Mouse (Mus musculus) hindbrain, postnatal 0 days (tissue): ENCODE measurements around the gene Erc2. TPM values are rescaled to one million over a fixed set of nuclear protein-coding genes. Genes with fewer than 3 reads are reported as not detected.

Experiments used
- ATAC-seq: fragments of 200-750 bp; cut with Nextera tagmentation; 2 replicates; pipeline ENCODE4 v1.8.0; 2017; ENCODE audit warnings: mild to moderate bottlenecking, moderate TSS enrichment, moderate library complexity
- DNase-seq: peaks from one replicate; pipeline ENCODE4 v3.0.0-alpha.2; 2015; ENCODE audit warnings: low spot score
- H3K27ac ChIP-seq: fragments of 300-500 bp; sonication (generic); 2 replicates; pipeline ENCODE4 v1.5.1; 2014; ENCODE audit warnings: mild to moderate bottlenecking
- H3K27me3 ChIP-seq: fragments of 300-500 bp; sonication (generic); 2 replicates; pipeline ENCODE4 v1.6.1; 2014; ENCODE audit warnings: low read length, mixed read lengths; ENCODE audit not compliant: insufficient read depth
- H3K36me3 ChIP-seq: fragments of 300-500 bp; sonication (generic); 2 replicates; pipeline ENCODE4 v1.6.1; 2014; ENCODE audit warnings: low read length, mixed read lengths; ENCODE audit not compliant: insufficient read depth
- H3K4me1 ChIP-seq: fragments of 300-500 bp; sonication (generic); 2 replicates; pipeline ENCODE4 v1.6.1; 2014; ENCODE audit warnings: antibody characterized with exemption, low read length, mixed read lengths; ENCODE audit not compliant: insufficient read depth
- H3K4me2 ChIP-seq: fragments of 300-500 bp; sonication (generic); 2 replicates; pipeline ENCODE4 v1.6.1; 2014; ENCODE audit warnings: low read depth, mild to moderate bottlenecking, low read length, moderate library complexity, mixed read lengths
- H3K4me3 ChIP-seq: fragments of 300-500 bp; sonication (generic); 2 replicates; pipeline ENCODE4 v1.5.1; 2014; ENCODE audit warnings: low read length
- H3K9ac ChIP-seq: fragments of 300-500 bp; sonication (generic); replicated peaks from 2 replicates; pipeline ENCODE4 v1.6.1; 2014; ENCODE audit warnings: mild to moderate bottlenecking, low read length, moderate library complexity, mixed read lengths
- H3K9me3 ChIP-seq: fragments of 300-500 bp; sonication (generic); 2 replicates; pipeline ENCODE4 v1.6.1; 2016; ENCODE audit warnings: low read length, mixed read lengths
- CTCF ChIP-seq: IDR thresholded peaks from 2 replicates; pipeline ENCODE4 v1.5.1; 2016; ENCODE audit warnings: antibody characterized with exemption, control low read depth, low read depth
- WGBS: fragments of 180-500 bp; shearing (Covaris S2); extraction: QIAGEN DNeasy Blood & Tissue Kit; methylation state at CpG from one replicate; pipeline ENCODE4 v1.1.7; 2014; 5-methylcytosine and 5-hydroxymethylcytosine counted together
- polyA plus RNA-seq: library from polyadenylated mRNA; unstranded; fragments of >200 nt; fragmentation: Nextera tagmentation; extraction: Ambion mirVana; gene quantifications from 2 replicates; pipeline ENCODE4 v1.2.1, GENCODE M21; 2015
- total RNA-seq: library from RNA; depleted of rRNA; stranded (reverse); fragments of >200 nt; gene quantifications from 2 replicates; pipeline ENCODE4 v1.2.3, GENCODE M21; 2014

Gene Erc2
- total and polyA plus RNA-seq, 2 experiments from 2014 or later, result 71.0 to 104 TPM

DNA sequence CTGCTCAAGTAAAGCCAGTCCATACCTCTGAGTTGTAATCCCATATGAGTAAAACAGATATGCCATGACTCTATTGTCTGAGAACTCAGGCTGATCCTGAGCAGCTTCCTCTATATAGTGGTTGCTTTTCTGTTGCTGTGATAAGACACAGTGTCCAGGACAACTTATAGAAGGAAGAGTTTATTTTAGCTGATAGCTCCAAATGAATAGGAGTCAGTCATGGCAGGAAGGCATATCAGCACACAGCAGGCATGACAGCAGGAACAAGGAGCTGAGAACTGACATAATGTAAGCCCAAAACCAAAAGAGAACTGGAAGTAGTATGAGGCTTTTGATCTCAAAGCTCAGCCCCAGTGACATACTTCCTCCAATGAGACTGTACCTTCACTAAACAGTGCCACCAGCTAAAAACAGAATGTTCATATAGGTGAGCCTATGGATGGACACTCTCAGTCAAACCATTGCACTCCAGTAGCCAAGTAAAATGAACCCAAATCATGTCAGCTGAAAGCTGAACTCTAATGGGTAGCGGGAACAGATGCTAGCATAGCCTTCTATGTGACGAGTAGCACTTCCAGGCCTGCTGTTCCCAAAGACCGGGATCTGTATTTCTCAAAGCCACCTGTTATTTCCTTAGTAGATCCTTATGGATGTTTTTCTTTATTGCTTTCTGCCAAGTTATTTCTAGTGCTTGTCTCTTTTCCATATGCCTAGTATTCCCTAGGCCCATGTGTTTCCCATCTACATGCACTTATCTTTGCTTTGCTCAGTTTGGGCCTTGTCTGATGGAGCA is 764.8 kb downstream of the Erc2 start:
- H3K27me3 ChIP-seq, result no peaks in the 10 kb centered on the region; the same call in 1 of the 2 replicates
- no peak overlapping the region for H3K27ac ChIP-seq
- H3K9me3 ChIP-seq, result no peaks in the 10 kb centered on the region
- H3K4me3 ChIP-seq, result no peak overlapping the region
- H3K4me1 ChIP-seq, result no peaks in the 10 kb centered on the region
- 87% methylated on average over 3 of the region's 3 CpGs for WGBS
- DNase-seq (no peak), ATAC-seq (no peak)
- no peak overlapping the region for H3K4me2 ChIP-seq
- no peak overlapping the region for H3K9ac ChIP-seq
- TF ChIP-seq CTCF, result no peak
- H3K36me3 ChIP-seq, result no peaks in the 10 kb centered on the region

DNA sequence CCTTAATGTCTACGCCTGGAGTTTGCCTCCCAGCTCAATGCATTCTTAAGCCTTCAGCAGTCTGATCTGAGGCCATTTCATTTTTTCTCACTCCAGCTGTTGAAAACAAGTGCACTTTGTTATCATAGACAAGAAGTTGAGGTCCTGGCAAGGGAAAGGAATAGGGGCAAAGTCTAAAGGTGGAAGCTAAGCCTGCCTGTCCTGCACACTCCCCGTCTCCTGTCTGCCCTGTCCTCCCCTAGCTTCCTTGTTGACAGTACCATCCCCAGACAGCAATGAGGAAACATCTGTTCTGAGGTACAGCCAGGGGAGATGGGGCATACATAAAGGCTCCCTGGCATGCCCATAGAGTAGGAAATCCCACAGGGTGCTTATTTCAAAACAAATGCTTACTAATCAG is 776.7 kb downstream of the Erc2 start:
- 71% methylated on average over 2 of the region's 2 CpGs for WGBS
- DNase-seq (no peak), ATAC-seq (no peak)
- Histone ChIP-seq H3K27ac (no peak overlapping the region), H3K9ac (no peak overlapping the region), H3K9me3 (no peaks in the 10 kb centered on the region), H3K4me2 (no peak overlapping the region), H3K4me1 (no peaks in the 10 kb centered on the region), H3K27me3 (no peaks in the 10 kb centered on the region), H3K36me3 (no peaks in the 10 kb centered on the region), H3K4me3 (no peak overlapping the region)
- TF ChIP-seq CTCF, result no peak

DNA sequence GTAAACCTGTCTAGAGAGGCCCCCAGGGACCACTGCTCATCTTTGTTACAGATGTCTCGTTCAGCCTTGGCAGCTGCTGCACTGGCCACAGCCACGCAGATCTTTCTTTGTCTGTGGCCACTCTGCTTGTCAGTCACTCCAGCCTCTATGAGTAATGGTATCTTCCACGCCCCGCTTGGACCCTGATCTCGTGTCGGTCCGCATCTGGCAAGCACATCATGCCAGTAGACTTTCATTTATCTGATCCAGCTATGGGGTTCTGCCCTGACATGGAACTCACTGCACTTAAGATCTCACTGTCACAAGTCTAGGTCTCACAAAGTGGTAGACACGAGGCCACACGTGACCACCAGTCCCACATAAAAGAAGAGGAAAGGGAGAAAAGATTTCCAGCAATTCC is 777.7 kb downstream of the Erc2 start:
- 73% methylated on average over 9 of the region's 9 CpGs for WGBS
- H3K4me1 ChIP-seq, result no peaks in the 10 kb centered on the region
- DNase-seq (no peak), ATAC-seq (no peak)
- no peak overlapping the region for H3K4me3 ChIP-seq
- H3K9me3 ChIP-seq, result no peaks in the 10 kb centered on the region
- H3K27me3 ChIP-seq, result no peaks in the 10 kb centered on the region
- TF ChIP-seq CTCF, result no peak
- H3K4me2 ChIP-seq, result no peak overlapping the region
- H3K9ac ChIP-seq, result no peak overlapping the region
- H3K27ac ChIP-seq, result no peak overlapping the region
- no peaks in the 10 kb centered on the region for H3K36me3 ChIP-seq

- DNase-seq (no peak), ATAC-seq (no peak)
- H3K4me2 ChIP-seq, result no peak overlapping the region
- no peaks in the 10 kb centered on the region for H3K27me3 ChIP-seq
- H3K4me3 ChIP-seq, result no peak overlapping the region
- no peaks in the 10 kb centered on the region for H3K9me3 ChIP-seq
- 77% methylated on average over 5 of the region's 5 CpGs for WGBS
- TF ChIP-seq CTCF, result no peak
- no peaks in the 10 kb centered on the region for H3K36me3 ChIP-seq
- no peaks in the 10 kb centered on the region for H3K4me1 ChIP-seq
- no peak overlapping the region for H3K9ac ChIP-seq
- no peak overlapping the region for H3K27ac ChIP-seq
These were observed 783.1 kb downstream of the Erc2 start for GRCm38 (mm10) chr14:28405277-28405840.

DNA sequence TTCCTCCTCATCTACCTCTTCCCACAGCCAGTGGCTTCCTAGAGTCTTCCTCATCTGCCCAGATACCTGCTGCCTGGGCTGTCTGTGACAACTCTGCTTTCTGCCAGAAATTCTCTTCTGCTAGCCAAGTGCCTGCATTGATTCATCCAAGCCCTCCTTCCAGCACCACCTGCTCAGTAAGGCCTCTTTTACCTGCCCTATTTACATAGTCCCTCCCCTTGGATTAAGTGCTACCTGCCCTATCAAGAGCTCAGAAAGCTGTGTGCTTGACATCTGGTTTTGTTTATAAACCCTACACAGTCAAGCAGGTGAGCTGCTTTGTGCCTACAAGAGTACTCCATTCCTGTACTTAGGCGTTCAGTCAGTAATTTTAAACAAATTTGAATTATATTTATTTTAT is 787.2 kb downstream of the Erc2 start:
- no peak overlapping the region for H3K9ac ChIP-seq

GRCm38 (mm10) chr14:28409796-28410347 is 787.6 kb downstream of the Erc2 start:
- TF ChIP-seq CTCF, result no peak
- no peak for DNase-seq
- Histone ChIP-seq H3K27me3 (no peaks in the 10 kb centered on the region), H3K4me2 (no peak overlapping the region), H3K4me3 (no peak overlapping the region), H3K27ac (peak overlapping the region; percentile 36; the same call in 1 of the 2 replicates), H3K36me3 (no peaks in the 10 kb centered on the region), H3K9me3 (no peaks in the 10 kb centered on the region), H3K9ac (no peak overlapping the region), H3K4me1 (no peaks in the 10 kb centered on the region)
- ATAC-seq, result no peak
- 68% methylated on average over 4 of the region's 4 CpGs for WGBS

More for the DNA sequence above, 787.2 kb downstream of the Erc2 start:
- Histone ChIP-seq H3K4me2 (no peak overlapping the region), H3K36me3 (no peaks in the 10 kb centered on the region), H3K9me3 (no peaks in the 10 kb centered on the region), H3K27ac (no peak overlapping the region), H3K4me3 (no peak overlapping the region), H3K27me3 (no peaks in the 10 kb centered on the region), H3K4me1 (no peaks in the 10 kb centered on the region)
- ATAC-seq (no peak), DNase-seq (no peak)
- WGBS, result 86% methylated on average over 1 of the region's 1 CpGs
- TF ChIP-seq CTCF, result no peak

DNA sequence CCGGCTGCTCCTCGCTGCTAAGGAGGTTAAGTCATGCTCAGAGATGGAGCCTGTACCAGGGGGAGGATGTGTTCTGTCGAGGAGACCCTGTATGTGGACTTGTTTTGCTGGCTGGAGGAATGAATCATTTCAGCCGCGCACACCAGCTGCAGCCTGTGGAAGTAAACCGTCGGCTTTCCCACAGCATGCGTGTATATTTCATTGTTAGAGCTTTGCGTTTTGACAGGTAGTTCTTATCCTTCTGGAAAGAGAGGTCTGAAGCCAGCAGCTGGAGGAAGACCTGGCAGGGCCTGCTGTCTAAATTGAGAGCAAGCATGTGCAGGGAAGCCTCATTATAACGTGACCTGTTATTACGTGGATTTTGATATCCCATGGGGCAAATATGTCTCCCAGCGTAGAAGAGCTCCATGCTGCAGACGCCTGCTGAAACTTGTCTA is 788.6 kb downstream of the Erc2 start:
- Histone ChIP-seq H3K9me3 (no peaks in the 10 kb centered on the region), H3K27ac (peak overlapping the region; percentile 36; the same call in 1 of the 2 replicates), H3K4me3 (no peak overlapping the region), H3K9ac (no peak overlapping the region), H3K36me3 (no peaks in the 10 kb centered on the region), H3K4me1 (no peaks in the 10 kb centered on the region), H3K4me2 (no peak overlapping the region), H3K27me3 (no peaks in the 10 kb centered on the region)
- DNase-seq, result peak; percentile 34
- no peak for TF ChIP-seq CTCF
- 48% methylated on average over 13 of the region's 13 CpGs for WGBS
- ATAC-seq, result peak; percentile 35; the same call in 1 of the 2 replicates
